Mouse (Mus musculus): Measurements from ENCODE around the gene Dera.

- TF ChIP-seq CTCF (IDR thresholded peaks at IDR 0.05; ENCODE audit: low read depth, low read length) (no peak), POLR2A (IDR thresholded peaks at IDR 0.05; ENCODE audit: borderline replicate concordance, low read depth, low read length) (no peak)
Observed at GRCm38 (mm10) chr6:137816508-137816907, 62.2 kb downstream of the Dera start.
